Mouse (Mus musculus) heart, embryonic 15.5 days (tissue): ENCODE results near the gene Akr1c13. TPM values are rescaled to one million over a fixed set of nuclear protein-coding genes. Genes with fewer than 3 reads are reported as not detected.
"Not testable (repeated sequence)": the region's sequence is repeated elsewhere in the genome, so short reads cannot be mapped to it uniquely, and the experiment has no call there.

Experiments used
- ATAC-seq: fragments of 200-750 bp; cut with Nextera tagmentation; replicated peaks from 2 replicates; pipeline ENCODE4 v1.8.0; 2017; ENCODE audit warnings: low read depth, moderate TSS enrichment; ENCODE audit not compliant: insufficient number of reproducible peaks, insufficient read depth, low FRiP score
- H3K27ac ChIP-seq: fragments of 300-500 bp; sonication (generic); 2 replicates; pipeline ENCODE4 v1.5.1; 2015; ENCODE audit warnings: mild to moderate bottlenecking, inconsistent platforms
- H3K27me3 ChIP-seq: fragments of 300-500 bp; sonication (generic); 2 replicates; pipeline ENCODE4 v1.6.1; 2015; ENCODE audit warnings: inconsistent platforms
- H3K36me3 ChIP-seq: fragments of 300-500 bp; sonication (generic); 2 replicates; pipeline ENCODE4 v1.6.1; 2015; ENCODE audit warnings: mild to moderate bottlenecking, inconsistent platforms
- H3K4me1 ChIP-seq: fragments of 300-500 bp; sonication (generic); replicated peaks from 2 replicates; pipeline ENCODE4 v1.6.1; 2015; ENCODE audit warnings: inconsistent platforms
- H3K4me2 ChIP-seq: fragments of 300-500 bp; sonication (generic); 2 replicates; pipeline ENCODE4 v1.6.1; 2015; ENCODE audit warnings: inconsistent platforms, mild to moderate bottlenecking, moderate library complexity
- H3K4me3 ChIP-seq: fragments of 300-500 bp; sonication (generic); 2 replicates; pipeline ENCODE4 v1.5.1; 2015; ENCODE audit warnings: mild to moderate bottlenecking, inconsistent platforms
- H3K9ac ChIP-seq: fragments of 300-500 bp; sonication (generic); 2 replicates; pipeline ENCODE4 v1.6.1; 2015; ENCODE audit warnings: mild to moderate bottlenecking, inconsistent platforms
- H3K9me3 ChIP-seq: fragments of 300-500 bp; sonication (generic); replicated peaks from 2 replicates; pipeline ENCODE4 v1.6.1; 2016; ENCODE audit warnings: inconsistent platforms
- WGBS: fragments of 180-500 bp; shearing (Covaris S2); methylation state at CpG from one replicate; pipeline ENCODE4 v1.1.7; 2015; ENCODE audit warnings: mixed read lengths; 5-methylcytosine and 5-hydroxymethylcytosine counted together
- polyA plus RNA-seq: library from polyadenylated mRNA; unstranded; fragments of >200 nt; fragmentation: Nextera tagmentation; extraction: Ambion mirVana; gene quantifications from 2 replicates; pipeline ENCODE4 v1.2.1, GENCODE M21; 2015

Akr1c13 gene
- 4.2 and 33.2 TPM in 2 replicates for polyA plus RNA-seq

- H3K27ac ChIP-seq = no peak within 1 kb of the TSS
- H3K4me3 ChIP-seq = no peak within 1 kb of the TSS
- H3K4me2 ChIP-seq = no peak within 1 kb of the TSS
- H3K36me3 ChIP-seq = no peaks in the 10 kb centered on the region
- 50% methylated on average over 3 of the region's 3 CpGs for WGBS
- H3K4me1 ChIP-seq = no peaks in the 10 kb centered on the region
- ATAC-seq = no peak
- no peaks in the 10 kb centered on the region for H3K27me3 ChIP-seq
- H3K9me3 ChIP-seq = no peaks in the 10 kb centered on the region
- no peak within 1 kb of the TSS for H3K9ac ChIP-seq
These were observed at the start of gene Akr1c13 for GRCm38 (mm10) chr13:4190904-4191303. TSS of gene Akr1c13 (plus strand) at chr13:4191150.

GRCm38 (mm10) chr13:4144261-4144660, 46.7 kb upstream of the Akr1c13 start:
- Histone ChIP-seq H3K4me3 (no peak overlapping the region), H3K4me2 (no peak overlapping the region), H3K36me3 (no peaks in the 10 kb centered on the region), H3K9ac (no peak overlapping the region), H3K4me1 (no peaks in the 10 kb centered on the region), H3K27ac (no peak overlapping the region), H3K9me3 (no peaks in the 10 kb centered on the region), H3K27me3 (no peaks in the 10 kb centered on the region)
- ATAC-seq = no peak
- WGBS = 61% methylated on average over 1 of the region's 1 CpGs

GRCm38 (mm10) chr13:4150518-4150917, 40.4 kb upstream of the Akr1c13 start, which contains the start of gene Akr1c18:
TSS of gene Akr1c18 (minus strand) at chr13:4150654.
- ATAC-seq = no peak
- H3K36me3 ChIP-seq = no peaks in the 10 kb centered on the region
- H3K9ac ChIP-seq = no peak within 1 kb of the TSS
- no peaks in the 10 kb centered on the region for H3K4me1 ChIP-seq
- no peak within 1 kb of the TSS for H3K27ac ChIP-seq
- 65% methylated on average over 5 of the region's 5 CpGs for WGBS
- no peaks in the 10 kb centered on the region for H3K27me3 ChIP-seq
- H3K9me3 ChIP-seq = no peaks in the 10 kb centered on the region
- no peak within 1 kb of the TSS for H3K4me3 ChIP-seq
- H3K4me2 ChIP-seq = no peak within 1 kb of the TSS

- WGBS = 58% methylated on average over 2 of the region's 2 CpGs
- H3K27ac ChIP-seq = no peak overlapping the region
- H3K9ac ChIP-seq = no peak overlapping the region
- H3K4me1 ChIP-seq = no peaks in the 10 kb centered on the region
- no peak for ATAC-seq
- H3K4me3 ChIP-seq = no peak overlapping the region
- no peak overlapping the region for H3K4me2 ChIP-seq
- peaks cover 4% of the 10 kb centered on the region; the same call in 1 of the 2 replicates for H3K9me3 ChIP-seq
- no peaks in the 10 kb centered on the region for H3K36me3 ChIP-seq
- H3K27me3 ChIP-seq = no peaks in the 10 kb centered on the region
These were observed 38.0 kb upstream of the Akr1c13 start for GRCm38 (mm10) chr13:4152908-4153307.

- H3K27ac ChIP-seq = no peak overlapping the region
- ATAC-seq = no peak
- H3K27me3 ChIP-seq = no peaks in the 10 kb centered on the region
- H3K36me3 ChIP-seq = no peaks in the 10 kb centered on the region
- 71% methylated on average over 3 of the region's 3 CpGs for WGBS
- no peak overlapping the region for H3K4me2 ChIP-seq
- no peak overlapping the region for H3K4me3 ChIP-seq
- H3K9ac ChIP-seq = no peak overlapping the region
- H3K9me3 ChIP-seq = peaks cover 4% of the 10 kb centered on the region; the same call in 1 of the 2 replicates
- H3K4me1 ChIP-seq = no peaks in the 10 kb centered on the region
These were observed 37.4 kb upstream of the Akr1c13 start for GRCm38 (mm10) chr13:4153593-4153992.

GRCm38 (mm10) chr13:4155286-4155685, 35.7 kb upstream of the Akr1c13 start:
- Histone ChIP-seq H3K4me3 (no peak overlapping the region), H3K27ac (no peak overlapping the region), H3K9me3 (peaks cover 4% of the 10 kb centered on the region; the same call in 1 of the 2 replicates), H3K36me3 (no peaks in the 10 kb centered on the region), H3K27me3 (no peaks in the 10 kb centered on the region), H3K4me1 (no peaks in the 10 kb centered on the region), H3K9ac (no peak overlapping the region), H3K4me2 (no peak overlapping the region)
- no peak for ATAC-seq
- WGBS = 72% methylated on average over 2 of the region's 2 CpGs

- Histone ChIP-seq H3K27me3 (no peaks in the 10 kb centered on the region), H3K4me2 (no peak overlapping the region), H3K36me3 (no peaks in the 10 kb centered on the region), H3K9ac (no peak overlapping the region), H3K4me1 (peaks cover 6% of the 10 kb centered on the region), H3K27ac (no peak overlapping the region), H3K4me3 (no peak overlapping the region), H3K9me3 (no peaks in the 10 kb centered on the region)
- WGBS = 26% methylated on average over 1 of the region's 1 CpGs
- no peak for ATAC-seq
These were observed 22.9 kb upstream of the Akr1c13 start for GRCm38 (mm10) chr13:4168006-4168405.

- H3K36me3 ChIP-seq = no peaks in the 10 kb centered on the region
- no peak overlapping the region for H3K9ac ChIP-seq
- H3K4me1 ChIP-seq = peaks cover 6% of the 10 kb centered on the region
- no peak overlapping the region for H3K27ac ChIP-seq
- H3K27me3 ChIP-seq = no peaks in the 10 kb centered on the region
- no peak for ATAC-seq
- no peak overlapping the region for H3K4me2 ChIP-seq
- H3K9me3 ChIP-seq = no peaks in the 10 kb centered on the region
- WGBS = 33% methylated on average over 2 of the region's 2 CpGs
- no peak overlapping the region for H3K4me3 ChIP-seq
These were observed 18.0 kb upstream of the Akr1c13 start for GRCm38 (mm10) chr13:4172978-4173377.

- ATAC-seq = not testable (repeated sequence)
These were observed 9.6 kb upstream of the Akr1c13 start for GRCm38 (mm10) chr13:4181321-4181720.

GRCm38 (mm10) chr13:4183116-4183515, 7.8 kb upstream of the Akr1c13 start:
- no peak overlapping the region for H3K4me3 ChIP-seq
- H3K36me3 ChIP-seq = no peaks in the 10 kb centered on the region
- no peak overlapping the region for H3K27ac ChIP-seq
- 65% methylated on average over 9 of the region's 9 CpGs for WGBS
- no peaks in the 10 kb centered on the region for H3K27me3 ChIP-seq
- no peak for ATAC-seq
- H3K9me3 ChIP-seq = no peaks in the 10 kb centered on the region
- H3K4me2 ChIP-seq = 0 out of 2 replicates have a peak overlapping the region, but pooled peaks have one; percentile 11
- H3K4me1 ChIP-seq = no peaks in the 10 kb centered on the region
- H3K9ac ChIP-seq = no peak overlapping the region

More at GRCm38 (mm10) chr13:4181321-4181720, 9.6 kb upstream of the Akr1c13 start:
- H3K27ac ChIP-seq, H3K36me3 ChIP-seq, H3K9me3 ChIP-seq, H3K9ac ChIP-seq, H3K27me3 ChIP-seq, H3K4me1 ChIP-seq, H3K4me3 ChIP-seq, H3K4me2 ChIP-seq: not testable (repeated sequence)
- 87% methylated on average over 4 of the region's 4 CpGs for WGBS

GRCm38 (mm10) chr13:4186641-4187411, 4.1 kb upstream of the Akr1c13 start:
- WGBS = 77% methylated on average over 7 of the region's 7 CpGs
- H3K9ac ChIP-seq = not testable (repeated sequence)

GRCm38 (mm10) chr13:4188174-4188573, 2.8 kb upstream of the Akr1c13 start:
- no peak for ATAC-seq
- no peak overlapping the region for H3K4me3 ChIP-seq
- WGBS = 80% methylated on average over 2 of the region's 2 CpGs

More at GRCm38 (mm10) chr13:4186641-4187411, 4.1 kb upstream of the Akr1c13 start:
- not testable (repeated sequence) for H3K4me3 ChIP-seq, H3K9me3 ChIP-seq, H3K4me2 ChIP-seq, H3K27ac ChIP-seq, ATAC-seq, H3K4me1 ChIP-seq, H3K27me3 ChIP-seq, H3K36me3 ChIP-seq

More at GRCm38 (mm10) chr13:4188174-4188573, 2.8 kb upstream of the Akr1c13 start:
- H3K4me2 ChIP-seq = no peak overlapping the region
- no peaks in the 10 kb centered on the region for H3K9me3 ChIP-seq
- no peaks in the 10 kb centered on the region for H3K36me3 ChIP-seq
- no peaks in the 10 kb centered on the region for H3K27me3 ChIP-seq
- no peak overlapping the region for H3K27ac ChIP-seq
- H3K9ac ChIP-seq = no peak overlapping the region
- H3K4me1 ChIP-seq = no peaks in the 10 kb centered on the region
